Mouse (Mus musculus): ENCODE measurements around the gene Pik3cb. TPM values are rescaled to one million over a fixed set of nuclear protein-coding genes. Genes with fewer than 3 reads are reported as not detected.

Gene Pik3cb
- total RNA-seq, 1 experiment from 2014 or later: 7.9 TPM

DNA sequence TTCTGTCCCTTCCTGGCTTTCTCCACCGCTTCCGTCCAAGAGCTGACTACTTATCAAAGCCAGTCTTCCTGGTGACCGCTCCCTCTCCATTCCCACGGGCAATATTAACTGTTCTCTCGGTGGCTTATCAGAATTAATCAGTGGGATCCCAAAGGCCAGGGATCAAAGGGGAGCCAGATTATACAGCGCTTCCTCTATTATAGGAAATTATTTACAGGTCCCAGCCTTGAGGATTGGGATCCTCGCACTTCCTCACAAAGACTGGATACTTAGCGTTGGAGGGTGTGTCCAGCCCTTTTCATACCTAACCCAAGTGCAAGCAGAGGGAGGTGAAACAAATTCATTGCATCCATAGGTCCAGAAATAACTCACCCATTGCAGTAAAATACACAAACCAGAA is 108.4 kb downstream of the Pik3cb start:
- no peak for ATAC-seq (ENCODE audit: extremely low read depth, insufficient number of reproducible peaks, low FRiP score, poor library complexity, severe bottlenecking)

DNA sequence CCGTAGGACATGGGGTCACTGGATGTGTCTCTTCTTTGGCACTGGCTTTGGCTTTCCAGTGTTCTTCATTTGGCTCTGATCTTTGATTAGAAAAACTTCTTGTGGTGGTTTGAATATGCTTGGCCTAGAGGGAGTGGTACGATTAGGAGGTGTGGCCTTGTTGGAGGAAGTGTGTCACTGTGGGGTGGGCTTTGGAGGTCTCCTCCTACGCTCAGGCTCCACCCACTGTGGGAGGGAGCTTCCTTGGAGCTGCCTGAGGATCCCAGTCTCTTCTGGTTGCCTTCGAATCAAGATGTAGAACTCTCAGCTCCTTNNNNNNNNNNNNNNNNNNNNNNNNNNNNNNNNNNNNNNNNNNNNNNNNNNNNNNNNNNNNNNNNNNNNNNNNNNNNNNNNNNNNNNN is 118.7 kb downstream of the Pik3cb start:
- ATAC-seq (ENCODE audit: extremely low read depth, insufficient number of reproducible peaks, low FRiP score, poor library complexity, severe bottlenecking): no peak

DNA sequence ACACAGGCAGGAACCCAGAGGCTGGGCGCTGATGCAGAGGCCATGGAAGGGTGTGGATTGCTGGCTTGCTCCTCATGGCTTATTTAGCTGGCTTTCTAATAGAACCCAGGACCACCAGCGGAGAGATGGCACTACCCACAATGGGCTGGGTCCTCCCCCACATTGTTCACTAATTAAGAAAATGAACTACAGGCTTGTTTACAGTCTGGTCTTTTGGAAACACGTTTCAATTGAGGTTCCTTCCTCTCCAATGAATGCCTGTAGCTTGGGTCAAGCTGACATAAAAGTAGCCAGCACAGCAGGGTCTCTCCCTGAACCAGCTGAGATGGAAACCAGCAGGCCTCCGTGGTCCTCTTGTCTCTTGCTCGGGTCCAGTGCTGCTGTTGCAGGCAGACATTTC is 119.3 kb downstream of the Pik3cb start:
- no peak for ATAC-seq (ENCODE audit: extremely low read depth, insufficient number of reproducible peaks, low FRiP score, poor library complexity, severe bottlenecking)

DNA sequence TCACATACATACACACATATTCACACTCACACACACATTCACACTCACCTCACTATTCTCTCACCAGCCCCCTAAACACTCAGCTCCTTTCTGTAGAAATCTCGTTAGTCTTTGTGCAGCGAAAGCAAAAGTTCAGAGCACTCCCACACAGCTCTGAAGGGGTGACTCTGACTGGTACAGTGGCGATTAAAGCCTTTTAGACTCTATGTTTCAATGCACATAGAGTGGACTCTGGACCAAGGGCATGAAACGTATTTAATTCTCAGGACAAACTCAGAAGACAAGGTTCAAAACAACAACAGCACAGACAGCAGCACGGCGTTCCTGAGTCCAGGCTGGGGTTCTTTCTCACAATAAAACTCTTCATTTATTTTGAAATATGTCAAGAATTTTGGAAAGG is 122.7 kb downstream of the Pik3cb start:
- ATAC-seq (ENCODE audit: extremely low read depth, insufficient number of reproducible peaks, low FRiP score, poor library complexity, severe bottlenecking): no peak

GRCm38 (mm10) chr9:99016759-99017158 is 123.7 kb downstream of the Pik3cb start:
- no peak for ATAC-seq (ENCODE audit: extremely low read depth, insufficient number of reproducible peaks, low FRiP score, poor library complexity, severe bottlenecking)

DNA sequence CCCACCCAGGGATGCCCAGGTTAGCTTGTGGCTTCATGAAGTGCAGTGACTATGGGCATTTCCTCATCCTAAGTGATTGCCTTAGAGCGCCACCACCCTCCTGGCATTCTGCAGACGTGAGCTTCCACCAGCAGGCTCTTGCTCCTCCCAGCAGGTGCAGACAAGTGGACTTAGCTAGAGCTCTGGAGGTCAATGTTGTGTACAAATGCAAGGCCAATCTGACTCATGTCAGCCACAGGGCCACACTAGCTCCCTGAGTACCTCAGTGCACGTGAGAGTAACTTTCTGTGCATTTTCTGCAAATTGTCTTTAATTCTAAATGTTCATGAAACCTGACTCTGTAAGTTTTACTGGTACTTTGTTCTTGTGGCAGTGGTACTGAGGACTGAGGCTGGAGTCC is 124.1 kb downstream of the Pik3cb start:
- 0 out of 2 replicates have a peak, but pooled peaks have one; percentile 19 for ATAC-seq (ENCODE audit: extremely low read depth, insufficient number of reproducible peaks, low FRiP score, poor library complexity, severe bottlenecking)

DNA sequence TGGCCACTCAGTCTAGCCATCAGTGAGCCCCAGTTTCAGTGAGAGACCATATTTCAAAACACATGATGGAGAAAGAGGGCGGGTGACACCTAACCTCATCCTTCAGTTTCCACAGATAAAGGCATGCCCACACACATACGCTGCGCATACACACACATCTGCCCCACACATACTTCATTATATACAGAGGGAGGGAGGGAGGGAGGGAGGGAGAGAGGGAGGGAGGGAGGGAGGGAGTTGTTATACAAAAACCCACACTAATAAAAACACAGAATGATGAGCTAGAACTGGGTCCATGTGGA is 130.6 kb downstream of the Pik3cb start:
- ATAC-seq (ENCODE audit: extremely low read depth, insufficient number of reproducible peaks, low FRiP score, poor library complexity, severe bottlenecking): no peak

DNA sequence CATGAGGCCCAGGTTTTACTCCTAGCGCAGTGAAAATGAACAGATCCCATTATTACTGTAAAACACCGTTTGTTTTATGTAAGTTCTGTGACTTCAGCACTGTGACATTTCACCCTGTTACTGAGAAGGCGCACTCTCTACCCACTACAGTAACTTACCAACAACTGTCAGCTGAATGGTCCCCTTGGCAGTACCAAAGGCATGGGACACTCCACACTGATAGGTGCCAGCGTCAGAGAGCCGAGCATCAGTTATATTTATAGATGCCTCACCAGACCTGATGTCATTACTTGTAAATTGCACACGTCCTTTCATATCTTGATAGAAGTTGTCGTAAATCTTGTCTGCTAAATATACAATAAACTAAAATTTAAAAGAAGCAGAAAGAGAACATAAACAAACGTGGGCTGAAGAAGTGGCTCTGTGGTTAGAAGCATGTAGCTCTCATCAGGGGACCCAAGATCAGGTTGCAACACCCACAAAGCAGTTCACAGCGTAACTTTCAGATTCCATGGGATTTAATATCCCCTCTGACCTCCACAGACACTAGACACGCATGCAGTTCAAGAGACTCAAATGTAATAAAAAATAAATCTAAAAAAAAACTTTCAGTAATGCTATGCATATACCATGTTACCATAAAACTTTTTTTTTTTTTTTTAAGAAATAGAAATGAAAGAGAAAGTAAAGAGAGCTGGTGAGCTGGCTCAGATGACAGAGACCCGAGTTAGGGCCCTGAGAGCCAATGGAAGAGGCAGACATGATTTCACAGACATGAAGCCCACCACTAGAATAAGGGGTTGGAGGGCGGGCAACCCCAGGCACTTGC is 131.1 kb downstream of the Pik3cb start:
- no peak for ATAC-seq (ENCODE audit: extremely low read depth, insufficient number of reproducible peaks, low FRiP score, poor library complexity, severe bottlenecking)

- ATAC-seq (ENCODE audit: extremely low read depth, insufficient number of reproducible peaks, low FRiP score, poor library complexity, severe bottlenecking): no peak
Observed at GRCm38 (mm10) chr9:99001326-99001725, 139.1 kb downstream of the Pik3cb start.

DNA sequence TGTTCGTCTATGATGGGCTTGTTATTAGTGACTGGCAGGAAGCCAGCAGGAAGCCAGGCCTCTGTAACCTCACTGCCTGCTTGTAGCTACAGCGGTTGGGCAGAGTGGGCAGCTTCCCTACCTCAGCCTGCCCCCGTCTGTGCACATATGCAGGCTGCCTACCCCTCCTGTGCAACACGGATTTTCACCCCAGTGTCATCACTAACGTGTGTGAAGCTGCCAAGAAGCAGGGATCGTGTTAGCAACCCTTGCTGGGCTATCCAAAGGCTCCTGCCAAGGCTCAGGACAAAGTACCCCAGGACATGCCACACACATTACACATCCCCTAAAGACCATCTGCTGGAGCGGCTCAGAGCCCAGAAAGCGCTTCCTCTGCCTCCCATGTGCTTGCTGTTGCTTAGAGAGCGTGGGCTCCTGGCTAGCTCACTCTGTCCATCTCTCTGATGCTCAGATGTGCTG is 140.5 kb downstream of the Pik3cb start:
- no peak for ATAC-seq (ENCODE audit: extremely low read depth, insufficient number of reproducible peaks, low FRiP score, poor library complexity, severe bottlenecking)

- peak; percentile 67; the same call in 1 of the 2 replicates for ATAC-seq (ENCODE audit: extremely low read depth, insufficient number of reproducible peaks, low FRiP score, poor library complexity, severe bottlenecking)
Observed at GRCm38 (mm10) chr9:98994103-98994502, 146.3 kb downstream of the Pik3cb start.

DNA sequence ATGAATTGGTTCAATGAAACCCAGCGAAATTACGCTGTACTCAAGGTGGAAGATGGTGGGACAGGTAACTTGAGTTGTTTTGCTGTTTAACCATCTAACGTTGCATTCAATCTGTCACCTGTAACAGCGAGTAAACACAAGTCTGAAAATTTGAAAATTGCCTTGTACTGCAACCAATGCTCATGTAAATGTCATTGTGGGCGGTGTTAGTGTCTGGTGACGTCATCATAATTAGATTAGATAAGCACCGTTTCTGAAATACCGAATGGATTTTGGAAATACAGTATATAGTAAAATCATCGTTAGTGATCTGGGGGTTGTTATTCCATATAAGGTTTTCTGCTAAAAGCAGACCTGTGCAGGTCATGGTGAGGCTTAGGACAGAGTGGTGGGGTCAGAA is 153.3 kb downstream of the Pik3cb start:
- no peak for ATAC-seq (ENCODE audit: extremely low read depth, insufficient number of reproducible peaks, low FRiP score, poor library complexity, severe bottlenecking)

Other genes starting within 250 kb of the Pik3cb start
- not detected in 2 replicates for gene 7420426K07Rik, start 237.5 kb downstream of the Pik3cb start, total RNA-seq (2017)
- not detected in 2 replicates for gene Foxl2, start 185.3 kb downstream of the Pik3cb start, total RNA-seq (2017)
- gene Faim, start 154.2 kb downstream of the Pik3cb start, total RNA-seq (2017): 68.6 and 71.9 TPM in 2 replicates
- gene Gm1123, start 104.9 kb downstream of the Pik3cb start, total RNA-seq (2017): not detected in 2 replicates
- gene Faiml, start 96.6 kb upstream of the Pik3cb start, total RNA-seq (2017): not detected in 2 replicates
- 24.9 and 28.2 TPM in 2 replicates for gene Cep70, start 102.7 kb upstream of the Pik3cb start, total RNA-seq (2017)
- 0.81 TPM in 1 of 2 replicates, not detected in the other for gene Esyt3, start 217.9 kb upstream of the Pik3cb start, total RNA-seq (2017)

Data from neutrophil, adult 5-6 weeks (primary cell).